Mouse (Mus musculus): ENCODE results near the gene Agr2. TPM values are rescaled to one million over a fixed set of nuclear protein-coding genes. Genes with fewer than 3 reads are reported as not detected.

The Agr2 gene
- polyA plus RNA-seq (2015; fragmentation: Nextera tagmentation; extraction: Ambion mirVana) = 1.1 TPM in 1 of 2 replicates, not detected in the other

DNA sequence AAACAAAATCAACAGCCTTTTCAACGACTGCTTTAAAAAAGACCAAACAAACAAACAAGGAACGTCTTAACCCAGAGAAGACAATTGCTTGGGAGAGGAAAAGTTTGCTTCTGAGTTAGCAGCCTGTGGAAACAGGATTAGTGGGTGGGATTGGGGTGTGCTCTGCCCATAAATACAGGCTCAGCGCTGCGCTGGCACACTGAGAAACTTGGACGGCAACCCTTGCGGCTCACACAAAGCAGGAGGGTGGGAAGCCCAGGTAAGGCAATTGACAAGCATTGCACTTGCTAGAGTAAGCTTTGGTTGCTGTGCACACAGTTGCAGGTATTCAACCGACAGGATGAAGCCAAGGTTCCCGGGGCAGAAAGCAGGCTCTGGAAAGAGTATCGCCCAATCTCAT, at the start of gene Agr2:
Agr2 (plus strand) TSS at position 197 of the 400 bp plus-strand sequence.
- Histone ChIP-seq H3K9ac (no peak within 1 kb of the TSS), H3K4me3 (no peak within 1 kb of the TSS), H3K9me3 (no peaks in the 10 kb centered on the region), H3K27ac (no peak within 1 kb of the TSS), H3K4me1 (replicated peaks) (peaks cover 18% of the 10 kb centered on the region), H3K36me3 (no peaks in the 10 kb centered on the region), H3K4me2 (no peak within 1 kb of the TSS), H3K27me3 (no peaks in the 10 kb centered on the region)
- WGBS = 73% methylated on average over 9 of the region's 9 CpGs
- no peak for ATAC-seq (ENCODE audit: low FRiP score)

DNA sequence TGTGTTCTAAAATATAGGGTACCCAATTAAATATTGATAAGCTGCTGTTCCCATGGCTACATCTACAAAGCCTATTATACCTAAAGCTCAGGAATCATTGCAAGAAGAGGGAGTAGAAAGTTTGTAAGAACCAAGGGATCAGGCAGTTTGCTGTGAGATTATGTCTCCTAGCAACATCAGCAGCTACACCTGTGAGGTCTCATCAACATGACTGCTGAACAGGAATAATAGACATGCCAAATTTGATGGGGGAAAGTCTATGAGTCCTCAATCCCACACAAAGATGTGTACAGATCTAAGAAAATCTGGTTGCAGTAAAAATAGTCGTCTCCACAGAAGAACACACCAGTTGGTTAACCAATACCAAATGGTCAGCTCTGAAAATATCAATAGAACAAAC, 41.0 kb upstream of the Agr2 start:
- 75% methylated on average over 1 of the region's 1 CpGs for WGBS

DNA sequence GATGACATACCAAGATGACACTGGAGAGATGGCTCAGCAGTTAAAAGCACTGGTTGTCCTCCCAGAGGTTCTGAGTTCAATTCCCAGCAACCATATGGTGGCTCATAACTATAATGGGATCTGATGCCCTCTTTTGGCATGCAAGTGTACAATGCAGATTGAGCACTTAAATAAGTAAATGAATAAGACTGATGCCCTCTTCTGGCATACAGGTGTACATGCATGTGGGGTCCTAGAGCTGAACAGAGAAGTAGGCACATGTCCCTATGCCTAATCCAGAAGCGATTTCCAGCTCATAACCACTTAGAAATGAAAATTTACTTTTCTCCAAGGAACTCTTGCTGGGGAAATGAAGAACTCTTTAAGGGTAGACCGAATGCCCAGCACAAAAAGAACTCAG, 35.5 kb upstream of the Agr2 start:
- Histone ChIP-seq H3K36me3 (no peaks in the 10 kb centered on the region), H3K9me3 (no peaks in the 10 kb centered on the region), H3K4me3 (no peak overlapping the region), H3K27ac (no peak overlapping the region), H3K27me3 (no peaks in the 10 kb centered on the region), H3K9ac (no peak overlapping the region), H3K4me1 (replicated peaks) (no peaks in the 10 kb centered on the region), H3K4me2 (no peak overlapping the region)
- 85% methylated on average over 2 of the region's 2 CpGs for WGBS
- ATAC-seq (ENCODE audit: low FRiP score) = no peak

More for the DNA sequence above, 41.0 kb upstream of the Agr2 start:
- no peak overlapping the region for H3K4me3 ChIP-seq
- no peaks in the 10 kb centered on the region for H3K9me3 ChIP-seq
- no peak overlapping the region for H3K27ac ChIP-seq
- H3K4me1 ChIP-seq (replicated peaks) = no peaks in the 10 kb centered on the region
- H3K27me3 ChIP-seq = no peaks in the 10 kb centered on the region
- H3K36me3 ChIP-seq = no peaks in the 10 kb centered on the region
- H3K9ac ChIP-seq = no peak overlapping the region
- H3K4me2 ChIP-seq = no peak overlapping the region
- ATAC-seq (ENCODE audit: low FRiP score) = no peak

DNA sequence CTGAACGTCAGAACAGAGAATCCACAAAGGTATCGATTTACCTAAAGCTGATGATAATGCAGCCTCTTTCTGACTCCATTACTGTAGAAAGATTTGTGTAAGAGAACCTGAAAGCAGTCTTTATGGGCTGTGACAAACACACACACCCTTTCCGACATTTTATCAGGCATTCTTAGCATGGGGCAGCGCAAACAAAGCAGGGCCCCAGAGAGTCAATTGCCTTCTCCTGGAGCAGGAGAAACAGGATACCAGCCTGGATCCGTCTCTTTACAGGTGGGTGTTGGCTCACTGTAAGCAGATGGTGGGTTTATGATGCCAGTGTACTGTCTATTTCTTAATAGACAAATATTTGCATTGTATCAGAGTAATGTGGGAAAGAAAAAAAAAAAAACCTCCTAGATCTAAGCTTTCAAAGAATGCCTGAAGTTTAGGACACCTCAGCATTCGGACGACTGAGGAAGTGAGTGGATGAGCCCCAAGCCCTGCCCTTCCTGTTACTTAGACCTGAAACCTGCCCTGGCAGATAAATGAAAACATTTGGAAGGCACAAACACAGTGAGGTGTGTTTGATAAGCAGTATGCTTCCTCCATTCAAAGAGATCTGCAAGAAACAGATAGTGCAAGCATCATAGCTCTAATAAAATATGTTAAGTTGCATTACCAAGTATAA, 26.5 kb upstream of the Agr2 start:
- Histone ChIP-seq H3K9me3 (no peaks in the 10 kb centered on the region), H3K27me3 (no peaks in the 10 kb centered on the region), H3K9ac (no peak overlapping the region), H3K4me2 (no peak overlapping the region), H3K4me3 (no peak overlapping the region), H3K36me3 (no peaks in the 10 kb centered on the region), H3K27ac (no peak overlapping the region), H3K4me1 (replicated peaks) (no peaks in the 10 kb centered on the region)
- WGBS = 67% methylated on average over 7 of the region's 7 CpGs
- no peak for ATAC-seq (ENCODE audit: low FRiP score)

DNA sequence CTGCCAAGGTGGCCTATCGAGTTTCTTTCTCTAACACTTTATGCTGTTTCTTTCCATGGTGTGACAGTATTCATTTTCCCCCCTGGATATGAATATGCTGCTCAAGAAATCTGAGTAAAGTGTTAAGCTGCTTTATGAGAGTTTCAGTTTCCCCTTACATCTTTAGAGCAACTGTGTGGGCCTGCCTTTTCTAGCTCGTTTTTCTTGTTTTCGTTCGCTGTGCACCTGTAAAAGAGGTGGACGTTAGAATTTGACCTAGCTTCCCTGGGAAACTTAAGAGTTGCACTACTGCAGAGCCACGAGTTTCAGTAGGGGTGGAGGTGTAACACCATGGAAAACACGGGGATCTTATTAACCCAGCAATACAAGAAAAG, 26.0 kb upstream of the Agr2 start:
- no peak for ATAC-seq (ENCODE audit: low FRiP score)
- H3K36me3 ChIP-seq = no peaks in the 10 kb centered on the region
- 81% methylated on average over 7 of the region's 7 CpGs for WGBS
- H3K4me1 ChIP-seq (replicated peaks) = no peaks in the 10 kb centered on the region
- H3K27me3 ChIP-seq = no peaks in the 10 kb centered on the region
- no peak overlapping the region for H3K4me2 ChIP-seq
- H3K27ac ChIP-seq = no peak overlapping the region
- H3K9me3 ChIP-seq = no peaks in the 10 kb centered on the region
- no peak overlapping the region for H3K9ac ChIP-seq
- no peak overlapping the region for H3K4me3 ChIP-seq

DNA sequence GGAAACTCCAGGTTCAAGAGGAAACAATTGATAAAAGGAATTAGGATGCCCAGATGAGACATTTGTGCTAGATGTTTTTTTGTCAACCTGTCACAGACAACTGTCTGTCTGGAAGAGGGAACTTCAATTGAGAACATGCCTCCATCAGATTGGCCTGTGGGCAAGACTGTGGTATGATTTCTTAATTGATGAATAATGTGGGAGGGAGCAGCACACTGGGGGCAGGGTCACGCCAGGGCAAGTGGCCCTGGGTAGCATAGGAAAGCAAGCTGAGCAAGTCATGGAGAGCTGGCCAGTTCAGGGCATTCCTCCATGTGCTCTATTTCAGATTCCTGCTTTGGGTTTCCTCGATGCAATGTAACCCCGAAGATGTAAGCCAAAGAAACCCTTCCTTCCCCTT, 16.8 kb upstream of the Agr2 start:
- no peaks in the 10 kb centered on the region for H3K36me3 ChIP-seq
- 86% methylated on average over 3 of the region's 3 CpGs for WGBS

DNA sequence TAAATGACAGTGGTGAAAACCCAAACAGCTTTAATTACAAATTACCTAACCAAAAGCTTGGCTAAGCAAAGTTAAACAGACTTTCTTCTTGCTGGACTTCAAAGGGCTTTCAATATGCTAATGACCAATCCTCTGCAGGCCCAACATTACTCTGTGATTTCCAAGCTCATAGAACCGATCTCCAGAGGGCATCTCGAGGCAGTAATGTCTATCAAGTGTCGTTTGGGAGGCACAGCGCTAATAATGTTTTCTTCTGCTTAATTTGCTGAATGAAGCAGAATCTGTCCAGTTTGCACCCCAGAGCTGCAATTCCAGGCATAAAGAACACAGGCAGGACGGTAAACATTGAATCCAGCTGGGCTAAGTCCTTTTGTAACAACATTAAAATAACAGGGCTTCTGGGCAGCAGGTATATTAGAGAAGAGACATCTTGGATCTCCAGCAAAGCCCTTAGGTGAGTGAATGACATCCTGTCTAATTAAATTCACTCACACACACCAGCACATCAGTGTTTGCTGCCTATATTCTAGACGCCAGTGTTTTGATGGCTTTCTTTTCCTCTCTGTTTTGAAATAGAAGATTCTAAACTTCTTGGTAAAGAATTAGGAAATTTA, 15.0 kb upstream of the Agr2 start:
- ATAC-seq (ENCODE audit: low FRiP score) = no peak

More for the DNA sequence above, 16.8 kb upstream of the Agr2 start:
- Histone ChIP-seq H3K9me3 (no peaks in the 10 kb centered on the region), H3K4me1 (replicated peaks) (peaks cover 8% of the 10 kb centered on the region), H3K27me3 (no peaks in the 10 kb centered on the region), H3K9ac (no peak overlapping the region), H3K4me2 (no peak overlapping the region), H3K27ac (no peak overlapping the region), H3K4me3 (no peak overlapping the region)
- ATAC-seq (ENCODE audit: low FRiP score) = no peak

DNA sequence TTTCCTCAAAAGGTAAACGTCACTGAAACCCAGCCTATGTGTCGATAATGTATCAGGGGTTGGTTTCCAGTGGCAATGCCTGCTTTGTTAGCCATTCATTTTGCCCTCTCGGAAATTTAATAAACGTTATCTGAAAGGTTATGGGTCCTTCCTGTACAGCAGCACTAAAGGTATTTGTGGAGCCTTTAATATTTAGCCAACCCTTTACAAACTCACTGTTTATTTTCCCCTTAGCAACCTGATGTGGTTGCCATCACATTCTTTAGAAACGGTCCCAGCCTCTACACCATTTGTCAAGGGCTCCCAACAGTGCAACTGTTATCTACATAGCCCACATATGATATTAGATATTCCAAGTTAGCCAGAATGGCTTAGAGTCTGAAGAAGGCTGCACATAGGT, 13.1 kb upstream of the Agr2 start:
- Histone ChIP-seq H3K27me3 (no peaks in the 10 kb centered on the region), H3K27ac (no peak overlapping the region)
- no peak for ATAC-seq (ENCODE audit: low FRiP score)

More for the DNA sequence above, 15.0 kb upstream of the Agr2 start:
- Histone ChIP-seq H3K27me3 (no peaks in the 10 kb centered on the region), H3K4me1 (replicated peaks) (peaks cover 15% of the 10 kb centered on the region), H3K9me3 (no peaks in the 10 kb centered on the region), H3K4me3 (no peak overlapping the region), H3K4me2 (no peak overlapping the region), H3K9ac (no peak overlapping the region), H3K27ac (peak overlapping the region; percentile 41; the same call in 1 of the 2 replicates), H3K36me3 (no peaks in the 10 kb centered on the region)
- WGBS = 36% methylated on average over 6 of the region's 6 CpGs

DNA sequence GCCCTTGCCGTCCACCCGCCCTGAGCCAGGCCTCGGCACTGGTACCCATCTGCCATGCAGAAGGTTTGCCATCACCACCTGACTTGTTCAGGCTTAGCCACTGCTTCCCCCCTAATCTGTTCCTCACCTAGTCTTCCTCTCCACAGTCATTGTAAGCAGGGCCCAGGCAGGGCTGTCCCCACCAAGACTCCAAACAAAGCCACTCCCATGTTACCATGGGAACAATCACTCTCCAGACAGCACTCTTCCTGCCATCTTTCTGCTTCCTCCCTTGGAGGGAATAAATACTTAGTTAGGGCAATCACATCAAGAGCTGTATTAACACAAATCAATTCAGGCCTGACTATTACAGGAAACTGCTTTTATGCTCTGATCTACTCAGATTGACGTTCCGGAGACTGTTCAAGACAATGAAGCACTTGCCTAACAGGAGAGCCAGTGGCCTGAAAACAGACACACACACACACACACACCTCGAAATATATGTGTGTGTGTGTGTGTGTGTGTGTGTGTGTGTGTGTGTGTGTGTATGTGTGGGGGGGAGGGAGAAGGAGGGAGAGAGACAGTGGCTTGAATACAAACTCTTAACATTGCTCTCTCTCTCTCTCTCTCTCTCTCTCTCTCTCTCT, 10.9 kb upstream of the Agr2 start:
- Histone ChIP-seq H3K9ac (no peak overlapping the region), H3K27ac (peak overlapping the region; percentile 76), H3K4me3 (no peak overlapping the region), H3K36me3 (no peaks in the 10 kb centered on the region), H3K9me3 (no peaks in the 10 kb centered on the region), H3K4me2 (no peak overlapping the region), H3K4me1 (replicated peaks) (peaks cover 15% of the 10 kb centered on the region), H3K27me3 (no peaks in the 10 kb centered on the region)
- 39% methylated on average over 6 of the region's 6 CpGs for WGBS
- peak; percentile 90 for ATAC-seq (ENCODE audit: low FRiP score)

More for the DNA sequence above, 13.1 kb upstream of the Agr2 start:
- WGBS = 89% methylated on average over 5 of the region's 5 CpGs
- peaks cover 15% of the 10 kb centered on the region for H3K4me1 ChIP-seq (replicated peaks)
- H3K36me3 ChIP-seq = no peaks in the 10 kb centered on the region
- no peaks in the 10 kb centered on the region for H3K9me3 ChIP-seq
- no peak overlapping the region for H3K4me2 ChIP-seq
- no peak overlapping the region for H3K4me3 ChIP-seq
- H3K9ac ChIP-seq = no peak overlapping the region

DNA sequence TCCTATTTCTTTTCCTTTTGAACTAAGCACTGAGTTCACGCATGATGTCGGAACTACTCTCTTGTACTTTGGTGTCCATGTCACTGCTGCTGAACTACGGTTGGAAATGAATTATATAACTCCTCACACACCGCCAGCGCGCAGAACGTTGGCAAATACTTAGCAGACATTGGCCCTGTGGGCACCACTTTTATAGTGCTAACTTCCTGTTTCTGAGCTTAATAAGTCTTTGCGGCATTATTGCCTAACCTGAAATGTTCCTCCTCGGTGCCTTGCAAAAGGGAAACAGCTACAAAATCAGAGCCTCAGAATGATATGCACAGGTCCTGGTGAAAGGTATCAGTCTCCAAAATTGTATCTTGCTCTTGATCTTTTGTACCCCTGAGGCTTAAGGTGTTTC, 9.2 kb upstream of the Agr2 start:
- H3K4me2 ChIP-seq = no peak overlapping the region
- H3K36me3 ChIP-seq = no peaks in the 10 kb centered on the region
- no peaks in the 10 kb centered on the region for H3K27me3 ChIP-seq
- no peaks in the 10 kb centered on the region for H3K9me3 ChIP-seq
- 96% methylated on average over 9 of the region's 9 CpGs for WGBS
- H3K4me3 ChIP-seq = no peak overlapping the region
- H3K4me1 ChIP-seq (replicated peaks) = peaks cover 7% of the 10 kb centered on the region
- ATAC-seq (ENCODE audit: low FRiP score) = no peak
- H3K9ac ChIP-seq = no peak overlapping the region
- H3K27ac ChIP-seq = no peak overlapping the region

DNA sequence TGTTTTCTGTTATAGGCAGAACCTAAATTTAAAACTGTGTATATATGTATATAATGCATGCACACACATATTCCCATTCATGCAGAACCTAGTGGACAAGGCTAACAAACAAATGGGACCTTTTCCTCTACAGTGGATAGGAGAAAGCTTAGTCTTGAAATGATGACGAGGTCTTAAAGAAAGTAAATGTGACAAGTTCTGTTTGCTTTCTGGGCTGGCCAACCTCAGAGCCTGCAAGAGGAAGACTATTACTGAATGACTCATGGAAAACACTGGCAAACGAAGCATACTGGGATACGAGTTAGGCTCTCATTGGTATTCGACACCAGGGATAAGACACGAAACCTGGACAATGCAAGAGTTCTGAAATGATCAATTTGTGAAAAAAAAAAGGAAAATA, 8.0 kb upstream of the Agr2 start:
- H3K9me3 ChIP-seq = no peaks in the 10 kb centered on the region
- H3K4me3 ChIP-seq = no peak overlapping the region
- no peak overlapping the region for H3K9ac ChIP-seq
- H3K27me3 ChIP-seq = no peaks in the 10 kb centered on the region
- H3K27ac ChIP-seq = no peak overlapping the region
- H3K4me1 ChIP-seq (replicated peaks) = peaks cover 7% of the 10 kb centered on the region
- 88% methylated on average over 5 of the region's 5 CpGs for WGBS
- no peak overlapping the region for H3K4me2 ChIP-seq
- no peaks in the 10 kb centered on the region for H3K36me3 ChIP-seq
- ATAC-seq (ENCODE audit: low FRiP score) = no peak

DNA sequence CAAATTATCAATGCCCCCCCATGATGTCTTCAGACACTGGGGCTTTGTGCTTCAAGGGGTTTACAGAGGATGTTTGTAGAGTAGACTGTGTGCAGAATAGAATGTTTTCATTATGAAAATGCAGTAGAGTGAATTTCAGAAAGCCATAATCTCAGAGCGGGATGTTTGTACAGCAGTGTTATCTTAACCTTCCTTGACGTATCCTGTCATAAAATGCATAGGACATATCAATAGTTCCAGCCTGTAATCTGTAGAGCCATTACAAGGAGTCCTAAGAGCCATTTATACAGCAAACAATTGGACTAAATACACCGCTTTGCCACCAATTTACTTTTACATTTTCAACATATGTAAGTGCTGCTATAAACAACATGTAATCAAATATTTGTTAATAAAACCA, 876 bp downstream of the Agr2 start:
- no peaks in the 10 kb centered on the region for H3K36me3 ChIP-seq
- no peaks in the 10 kb centered on the region for H3K9me3 ChIP-seq
- no peak overlapping the region for H3K9ac ChIP-seq
- ATAC-seq (ENCODE audit: low FRiP score) = no peak
- no peak overlapping the region for H3K4me2 ChIP-seq
- 77% methylated on average over 3 of the region's 3 CpGs for WGBS
- H3K27ac ChIP-seq = no peak overlapping the region
- H3K27me3 ChIP-seq = no peaks in the 10 kb centered on the region
- H3K4me1 ChIP-seq (replicated peaks) = peaks cover 23% of the 10 kb centered on the region
- no peak overlapping the region for H3K4me3 ChIP-seq

DNA sequence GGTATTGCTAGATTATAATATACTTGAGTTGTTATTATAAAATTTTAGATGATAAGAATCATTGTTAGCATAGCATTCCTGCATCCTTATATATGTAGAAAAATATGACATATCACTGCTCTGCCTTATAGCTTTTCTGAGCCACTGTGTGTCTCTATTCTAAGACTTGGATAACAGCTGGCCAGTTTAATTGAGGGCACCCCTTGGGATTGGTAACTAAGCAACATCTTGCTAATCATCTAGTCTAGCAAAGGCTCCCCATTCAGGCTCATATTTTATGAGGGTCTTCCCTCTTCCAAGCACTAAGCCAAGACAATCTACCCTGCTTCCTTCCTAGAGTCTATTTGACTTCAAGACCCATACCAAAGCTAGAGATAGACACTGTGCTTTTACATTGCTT, 1.4 kb downstream of the Agr2 start:
- Histone ChIP-seq H3K4me1 (replicated peaks) (peaks cover 23% of the 10 kb centered on the region), H3K27me3 (no peaks in the 10 kb centered on the region), H3K9ac (no peak overlapping the region), H3K36me3 (no peaks in the 10 kb centered on the region), H3K4me2 (no peak overlapping the region), H3K9me3 (no peaks in the 10 kb centered on the region), H3K4me3 (no peak overlapping the region), H3K27ac (peak overlapping the region; percentile 58; the same call in 1 of the 2 replicates)
- ATAC-seq (ENCODE audit: low FRiP score) = peak; percentile 77
